12 mouse cellular contexts compared by ENCODE assay signal in genomic region chr9:37367301-37368080, GRCm38 (mm10). TPM values are rescaled to one million over a fixed set of nuclear protein-coding genes. Genes with fewer than 3 reads are reported as not detected.
DNase-seq lines count a peak whose midpoint lies in the region; TF ChIP-seq lines count a peak whose summit lies in the region.
"Had no signal": no experiment of that assay in that cellular context is flagged by ENCODE, and none has a peak within 500 bp of the region (broad histone marks: within the 10 kb centered on the region; RNA-seq: fewer than 3 reads in every experiment).

Gene Hepacam (plus strand): TSS chr9:37367351.

- no peak for DNase-seq in gastrocnemius, adult 2 months
- no peak for DNase-seq in gastrocnemius, postnatal 4 days (ENCODE audit: low spot score in 2 of 2)
- DNase-seq in left cerebral cortex, adult 8-10 months (ENCODE audit: low spot score in 2 of 2): peak in 1 of 2 experiments; percentile 69
- DNase-seq in lung, adult 2 months: no peak
- no peak for DNase-seq in adrenal gland, postnatal 25 days
- no peak for DNase-seq in gastrocnemius, adult 8-10 months (ENCODE audit: low spot score in 2 of 2)
- DNase-seq: lung, postnatal 36 days had no signal

- H3K27me3 ChIP-seq in E14TG2a.4 (ENCODE audit: insufficient read depth, low read length): no peaks in the 10 kb centered on the region

- no peaks in the 10 kb centered on the region; the same call in 1 of the 2 replicates for H3K9me3 ChIP-seq in E14TG2a.4 (ENCODE audit: low read length)

- H3K36me3 ChIP-seq in E14TG2a.4 (ENCODE audit: insufficient read depth, low read length): no peaks in the 10 kb centered on the region

- TF ChIP-seq CTCF in gastrocnemius, adult 2 months (IDR thresholded peaks at IDR 0.05): no peak
- no peak for TF ChIP-seq CTCF in E14TG2a.4 (conservative IDR thresholded peaks at IDR 0.05; ENCODE audit: low read length)
- TF ChIP-seq CTCF in cortical plate, adult 2 months (IDR thresholded peaks at IDR 0.05; ENCODE audit: extremely low read depth, insufficient read depth, low read length): no peak
- no peak for TF ChIP-seq CTCF in lung, adult 2 months (IDR thresholded peaks at IDR 0.05; ENCODE audit: insufficient read depth, low read length)

- 81% methylated on average over 17 of the region's 17 CpGs for WGBS in lung, adult 2 months

- H3K27ac ChIP-seq in gastrocnemius, adult 2 months: peak within 1 kb of the TSS; percentile 82
- H3K27ac ChIP-seq in cortical plate, adult 2 months (ENCODE audit: insufficient read depth, low read length): peak within 1 kb of the TSS; percentile 98

- TF ChIP-seq POLR2A in cortical plate, adult 2 months (IDR thresholded peaks at IDR 0.05; ENCODE audit: extremely low read depth, insufficient read depth, low read length): peak; percentile 54; the same call in 1 of the 2 replicates
- TF ChIP-seq POLR2A in lung, adult 2 months (IDR thresholded peaks at IDR 0.05; ENCODE audit: borderline replicate concordance, extremely low read depth, low read depth, low read length): no peak

- intact Hi-C loops in gastrocnemius, adult 2 months (cut with DNase I): no loop called here

- peaks cover 8% of the 10 kb centered on the region; the same call in 1 of the 2 replicates for H3K4me1 ChIP-seq in E14TG2a.4 (replicated peaks; ENCODE audit: low read depth, low read length)
- peaks cover 5% of the 10 kb centered on the region; the same call in 1 of the 2 replicates for H3K4me1 ChIP-seq in cortical plate, adult 2 months (ENCODE audit: control insufficient read depth, insufficient read depth, low read length)
- H3K4me1 ChIP-seq in lung, adult 2 months (ENCODE audit: control insufficient read depth, insufficient read depth, low read length): peaks cover 9% of the 10 kb centered on the region

- no peak within 1 kb of the TSS for H3K4me3 ChIP-seq in gastrocnemius, adult 2 months
- peak within 1 kb of the TSS; percentile 58 for H3K4me3 ChIP-seq in E14TG2a.4 (replicated peaks; ENCODE audit: low read length)
- peak within 1 kb of the TSS; percentile 51 for H3K4me3 ChIP-seq in cortical plate, adult 2 months (ENCODE audit: insufficient read depth, low read length)
- no peak within 1 kb of the TSS for H3K4me3 ChIP-seq in lung, adult 2 months (replicated peaks; ENCODE audit: extremely low read depth, low read depth, low read length)

RNA-seq across cellular contexts. Expression of gene Hepacam, which starts in this region (rescaled TPM):
- total RNA-seq in gastrocnemius, adult 2 months (2021): under 1 TPM in 1 of 2 experiments, not detected in 1; 0.20 TPM
- total RNA-seq in gastrocnemius, postnatal 4 days (2021): under 1 TPM; 0.41 to 0.59 TPM
- 91.0 and 95.7 TPM in 2 replicates for polyA plus RNA-seq in cortical plate, adult 2 months (2012; rRNA removed)
- 10 to 100 TPM; 54.1 to 63.1 (median 57.4) TPM for total RNA-seq in left cerebral cortex, adult 8-10 months (2022)
- 2.0 and 2.9 TPM in 2 replicates for polyA plus RNA-seq in lung, adult 2 months (2012; rRNA removed)
- total RNA-seq in adrenal gland, postnatal 25 days (2021): 0.18 TPM in 1 of 2 replicates, not detected in the other
- under 1 TPM in 1 of 4 experiments, not detected in 3; 0.21 TPM for total RNA-seq in gastrocnemius, adult 8-10 months (2022)
- total RNA-seq: hematopoietic stem cell, adult 5-6 weeks had no signal
- polyA plus RNA-seq: activated CD4-positive, CD25-positive, alpha-beta regulatory T cell, adult 4 months; stomach, embryonic 16.5 days had no signal

Comparison
In these comparisons a context has a peak if more than half of its experiments do, and no peak if none do; other contexts are left out.
1. RNA of gene Hepacam (total RNA-seq): 54.1 to 63.1 TPM in left cerebral cortex, adult 8-10 months; 0.41 to 0.59 TPM in gastrocnemius, postnatal 4 days, 0.20 TPM in gastrocnemius, adult 2 months, 0.18 TPM in adrenal gland, postnatal 25 days and 0.21 TPM in gastrocnemius, adult 8-10 months; every median in the first group is over 10 times any median in the second.
2. RNA of gene Hepacam (polyA plus RNA-seq): 91.0 to 95.7 TPM in cortical plate, adult 2 months; 2.0 to 2.9 TPM in lung, adult 2 months; every median in the first group is over 10 times any median in the second.
3. H3K4me3 ChIP-seq: peak in E14TG2a.4 (single experiment) and cortical plate, adult 2 months (single experiment); none in gastrocnemius, adult 2 months (single experiment) and lung, adult 2 months (single experiment).